Mouse (Mus musculus): ENCODE data around the gene Yaf2.
"Not testable (repeated sequence)": the region's sequence is repeated elsewhere in the genome, so short reads cannot be mapped to it uniquely, and the experiment has no call there.

DNA sequence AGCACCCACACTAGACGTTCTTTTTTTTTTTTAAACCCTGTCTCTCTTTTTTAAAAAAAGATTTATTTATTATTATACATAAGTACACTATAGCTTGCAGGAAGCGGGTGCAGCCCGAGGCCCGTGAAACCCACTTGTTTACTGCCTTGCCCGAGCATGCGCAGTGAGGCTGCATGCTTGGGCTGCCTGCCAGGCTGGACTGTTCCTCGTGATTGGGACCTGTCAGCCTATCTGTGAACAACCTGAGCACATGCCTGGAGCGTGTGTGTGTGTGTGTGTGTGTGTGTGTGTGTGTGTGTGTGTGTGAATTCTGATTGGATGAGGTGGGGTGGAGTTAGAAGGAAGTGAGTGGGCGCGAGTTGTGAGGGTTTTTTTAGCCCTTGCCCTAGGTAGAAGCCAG lies 100.3 kb downstream of the Yaf2 start:
- not testable (repeated sequence) for TF ChIP-seq CTCF (IDR thresholded peaks at IDR 0.05; ENCODE audit: borderline replicate concordance, insufficient read depth, low read length); POLR2A (IDR thresholded peaks at IDR 0.05; ENCODE audit: low read depth, low read length)

Data from embryonic fibroblast, embryonic 13.5 days (primary cell).